Mouse (Mus musculus) kidney, postnatal 0 days (tissue): ENCODE measurements around the gene Cops7a. TPM values are rescaled to one million over a fixed set of nuclear protein-coding genes. Genes with fewer than 3 reads are reported as not detected.

Source experiments
- ATAC-seq: fragments of 200-750 bp; cut with Nextera tagmentation; replicated peaks from 2 replicates; pipeline ENCODE4 v1.8.0; 2017; ENCODE audit warnings: low read depth, moderate number of reproducible peaks, moderate TSS enrichment, moderate library complexity; ENCODE audit not compliant: low FRiP score
- DNase-seq: peaks from one replicate; pipeline ENCODE4 v3.0.0-alpha.2; 2016; ENCODE audit warnings: low spot score
- H3K27ac ChIP-seq: fragments of 300-500 bp; sonication (generic); 2 replicates; pipeline ENCODE4 v1.5.1; 2014; ENCODE audit warnings: mild to moderate bottlenecking
- H3K27me3 ChIP-seq: fragments of 300-500 bp; sonication (generic); 2 replicates; pipeline ENCODE4 v1.6.1; 2014; ENCODE audit warnings: low read length, mixed read lengths; ENCODE audit not compliant: insufficient read depth
- H3K36me3 ChIP-seq: fragments of 300-500 bp; sonication (generic); 2 replicates; pipeline ENCODE4 v1.6.1; 2014; ENCODE audit warnings: low read length, mixed read lengths; ENCODE audit not compliant: insufficient read depth
- H3K4me1 ChIP-seq: fragments of 300-500 bp; sonication (generic); replicated peaks from 2 replicates; pipeline ENCODE4 v1.6.1; 2014; ENCODE audit warnings: antibody characterized with exemption, low read length, mixed read lengths; ENCODE audit not compliant: insufficient read depth
- H3K4me2 ChIP-seq: fragments of 300-500 bp; sonication (generic); 2 replicates; pipeline ENCODE4 v1.6.1; 2014; ENCODE audit warnings: mild to moderate bottlenecking, low read length, moderate library complexity, mixed read lengths
- H3K4me3 ChIP-seq: fragments of 300-500 bp; sonication (generic); replicated peaks from 2 replicates; pipeline ENCODE4 v1.5.1; 2014; ENCODE audit warnings: low read depth, low read length
- H3K9ac ChIP-seq: fragments of 300-500 bp; sonication (generic); 2 replicates; pipeline ENCODE4 v1.6.1; 2014; ENCODE audit warnings: low read depth, low read length
- H3K9me3 ChIP-seq: fragments of 300-500 bp; sonication (generic); replicated peaks from 2 replicates; pipeline ENCODE4 v1.6.1; 2016; ENCODE audit warnings: low read length, inconsistent platforms, mixed read lengths
- CTCF ChIP-seq: IDR thresholded peaks from 2 replicates; pipeline ENCODE4 v1.5.1; 2016; ENCODE audit warnings: antibody characterized with exemption, low read depth, mild to moderate bottlenecking, moderate library complexity
- WGBS: fragments of 180-500 bp; shearing (Covaris S2); extraction: QIAGEN DNeasy Blood & Tissue Kit; methylation state at CpG from one replicate; pipeline ENCODE4 v1.1.7; 2014; 5-methylcytosine and 5-hydroxymethylcytosine counted together
- polyA plus RNA-seq: library from polyadenylated mRNA; unstranded; fragments of >200 nt; fragmentation: Nextera tagmentation; extraction: Ambion mirVana; gene quantifications from 2 replicates; pipeline ENCODE4 v1.2.1, GENCODE M21; 2015

Cops7a gene
- polyA plus RNA-seq, 1 experiment from 2014 or later: 153 TPM

GRCm38 (mm10) chr6:124932314-124932695 lies 33.0 kb downstream of the Cops7a start:
- 31% methylated on average over 12 of the region's 12 CpGs for WGBS
- peak overlapping the region; percentile 95 for H3K9ac ChIP-seq
- no peak for TF ChIP-seq CTCF
- peak overlapping the region; percentile 86 for H3K4me3 ChIP-seq
- H3K9me3 ChIP-seq: no peaks in the 10 kb centered on the region
- H3K27me3 ChIP-seq: no peaks in the 10 kb centered on the region
- ATAC-seq (no peak), DNase-seq (no peak)
- peaks cover 33% of the 10 kb centered on the region for H3K36me3 ChIP-seq
- peak overlapping the region; percentile 99 for H3K27ac ChIP-seq
- H3K4me2 ChIP-seq: peak overlapping the region; percentile 80
- H3K4me1 ChIP-seq: peaks cover 13% of the 10 kb centered on the region

GRCm38 (mm10) chr6:124931525-124932313 lies 33.6 kb downstream of the Cops7a start:
- peak overlapping the region; percentile 80 for H3K4me2 ChIP-seq
- H3K9me3 ChIP-seq: no peaks in the 10 kb centered on the region
- H3K27me3 ChIP-seq: no peaks in the 10 kb centered on the region
- peak overlapping the region; percentile 99 for H3K27ac ChIP-seq
- TF ChIP-seq CTCF: peak; percentile 58
- H3K4me3 ChIP-seq: peak overlapping the region; percentile 86
- under 1% methylated on average over 48 of the region's 48 CpGs for WGBS
- peaks cover 13% of the 10 kb centered on the region for H3K4me1 ChIP-seq
- peak overlapping the region; percentile 95 for H3K9ac ChIP-seq
- peaks cover 29% of the 10 kb centered on the region for H3K36me3 ChIP-seq
- peak; percentile 85 for DNase-seq
- ATAC-seq: peak; percentile 16

DNA sequence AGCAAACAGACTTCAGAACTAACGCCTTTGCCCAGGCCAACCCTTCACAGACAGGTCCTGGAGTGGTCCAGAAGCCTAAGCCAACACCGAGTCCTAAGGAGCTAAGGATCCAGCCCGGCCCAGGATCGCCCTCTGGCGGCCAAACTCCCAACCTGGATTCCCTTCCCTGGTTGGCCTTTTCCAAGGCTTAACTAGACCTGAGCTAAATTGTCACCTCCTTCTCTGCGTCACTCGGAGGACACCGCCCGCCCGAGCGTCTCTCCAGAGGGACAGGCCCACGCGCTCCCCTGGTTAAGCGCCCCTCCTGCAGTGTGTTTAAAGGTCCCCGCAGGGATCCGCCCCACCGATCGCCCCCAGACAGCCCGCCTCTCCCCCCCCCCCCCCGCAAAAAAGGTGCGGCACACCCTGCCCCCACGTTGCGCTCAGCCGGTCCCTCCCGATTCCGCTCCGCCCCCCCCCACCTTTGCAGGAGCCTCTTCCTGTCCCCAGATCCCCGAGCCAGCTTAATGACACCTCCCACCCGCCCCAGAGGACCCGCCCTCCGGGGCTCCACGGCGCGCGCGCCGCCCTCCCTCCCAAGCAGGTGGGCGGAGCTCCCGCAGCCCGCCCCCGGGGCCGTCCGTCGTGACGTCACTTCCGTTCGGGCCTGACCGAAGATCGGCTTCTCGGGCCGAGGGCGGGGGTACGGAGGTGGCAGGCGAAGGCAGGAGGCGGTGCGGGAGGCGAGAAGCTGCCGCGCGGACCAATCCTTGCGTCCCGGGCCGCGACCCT lies 34.4 kb downstream of the Cops7a start, which contains the start of gene Mlf2:
TSS of gene Mlf2 (plus strand) at position 633 of the 771 bp plus-strand sequence.
- peaks cover 13% of the 10 kb centered on the region for H3K4me1 ChIP-seq
- peak within 1 kb of the TSS; percentile 99 for H3K27ac ChIP-seq
- ATAC-seq (peak; percentile 93), DNase-seq (peak; percentile 99)
- H3K4me3 ChIP-seq: peak within 1 kb of the TSS; percentile 86
- H3K36me3 ChIP-seq: peaks cover 21% of the 10 kb centered on the region; the same call in 1 of the 2 replicates
- no peaks in the 10 kb centered on the region for H3K27me3 ChIP-seq
- H3K9me3 ChIP-seq: no peaks in the 10 kb centered on the region
- H3K9ac ChIP-seq: peak within 1 kb of the TSS; percentile 95
- under 1% methylated on average over 59 of the region's 64 CpGs for WGBS
- peak within 1 kb of the TSS; percentile 80 for H3K4me2 ChIP-seq
- peak; percentile 99 for TF ChIP-seq CTCF

GRCm38 (mm10) chr6:124930231-124930630 lies 35.1 kb downstream of the Cops7a start:
- no peak for ATAC-seq
- peaks cover 18% of the 10 kb centered on the region for H3K4me1 ChIP-seq
- no peak for TF ChIP-seq CTCF
- no peaks in the 10 kb centered on the region for H3K9me3 ChIP-seq
- DNase-seq: no peak
- H3K27ac ChIP-seq: peak overlapping the region; percentile 87
- no peak overlapping the region for H3K9ac ChIP-seq
- no peaks in the 10 kb centered on the region for H3K27me3 ChIP-seq
- H3K4me2 ChIP-seq: peak overlapping the region; percentile 46
- H3K36me3 ChIP-seq: peaks cover 14% of the 10 kb centered on the region; the same call in 1 of the 2 replicates
- WGBS: 17% methylated on average over 1 of the region's 1 CpGs
- H3K4me3 ChIP-seq: no peak overlapping the region

DNA sequence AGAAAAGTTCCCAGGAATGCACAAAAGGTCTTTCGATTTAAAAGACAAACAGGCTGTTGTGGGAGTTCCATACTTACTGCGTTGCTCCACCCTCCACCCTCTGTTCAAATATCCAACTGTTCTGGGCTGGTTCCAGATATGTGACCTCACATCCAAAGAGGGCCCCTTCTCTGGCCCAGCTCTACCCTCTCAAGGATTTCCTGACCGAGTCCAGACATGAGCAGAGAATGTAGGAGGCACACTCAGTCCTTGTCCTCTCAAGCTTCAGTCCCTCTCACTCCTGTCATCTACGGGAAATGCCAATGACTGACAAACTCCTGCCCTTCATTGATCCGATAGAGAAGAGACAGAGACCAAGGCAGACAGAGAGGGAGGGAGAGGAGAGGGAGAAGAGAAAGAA lies 39.4 kb downstream of the Cops7a start:
- H3K9me3 ChIP-seq: no peaks in the 10 kb centered on the region
- WGBS: 34% methylated on average over 5 of the region's 5 CpGs
- DNase-seq (peak; percentile 85), ATAC-seq (no peak)
- no peaks in the 10 kb centered on the region for H3K27me3 ChIP-seq
- peak overlapping the region; percentile 40 for H3K4me2 ChIP-seq
- H3K4me3 ChIP-seq: no peak overlapping the region; the same call in 1 of the 2 replicates
- peak overlapping the region; percentile 28; the same call in 1 of the 2 replicates for H3K9ac ChIP-seq
- H3K4me1 ChIP-seq: peaks cover 13% of the 10 kb centered on the region
- no peaks in the 10 kb centered on the region for H3K36me3 ChIP-seq
- peak overlapping the region; percentile 70 for H3K27ac ChIP-seq
- TF ChIP-seq CTCF: no peak

DNA sequence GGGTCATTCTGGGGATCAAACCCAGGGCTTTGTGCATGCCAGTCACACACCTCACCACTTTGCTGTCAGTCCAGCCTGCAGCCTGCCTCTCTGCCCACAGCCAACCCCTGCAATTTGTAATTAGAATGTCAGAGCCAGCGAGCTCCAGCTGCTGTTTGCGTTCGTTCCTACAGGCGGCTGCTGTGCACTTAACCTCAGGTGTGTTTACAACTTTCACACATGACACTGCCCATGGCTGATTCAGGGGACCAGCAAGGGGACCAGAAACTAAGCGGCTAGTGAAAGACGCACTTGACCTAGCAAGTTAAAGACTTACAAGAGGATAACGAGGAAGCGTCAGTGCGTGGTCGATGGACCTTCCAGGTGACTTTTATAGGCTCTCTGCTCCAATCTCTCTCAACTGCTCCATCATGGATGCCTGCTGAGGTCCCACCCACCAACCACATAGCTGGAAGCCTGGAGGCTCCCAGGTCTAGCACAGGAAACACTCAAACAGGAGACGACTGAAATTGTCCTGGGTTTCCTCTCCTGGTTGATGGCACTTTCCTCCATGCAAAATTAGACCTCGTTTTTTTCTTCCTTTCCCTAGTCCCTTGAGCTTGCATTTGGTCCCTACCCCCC lies 40.1 kb downstream of the Cops7a start:
- H3K9ac ChIP-seq: peak overlapping the region; percentile 28; the same call in 1 of the 2 replicates
- TF ChIP-seq CTCF: peak; percentile 22; the same call in 1 of the 2 replicates
- DNase-seq: no peak

More for the DNA sequence above, 40.1 kb downstream of the Cops7a start:
- no peak for ATAC-seq
- peak overlapping the region; percentile 70; the same call in 1 of the 2 replicates for H3K27ac ChIP-seq
- 19% methylated on average over 12 of the region's 12 CpGs for WGBS
- no peaks in the 10 kb centered on the region for H3K36me3 ChIP-seq
- peaks cover 15% of the 10 kb centered on the region for H3K4me1 ChIP-seq
- no peak overlapping the region; the same call in 1 of the 2 replicates for H3K4me3 ChIP-seq
- H3K4me2 ChIP-seq: peak overlapping the region; percentile 40
- H3K27me3 ChIP-seq: no peaks in the 10 kb centered on the region
- no peaks in the 10 kb centered on the region for H3K9me3 ChIP-seq
